Mouse (Mus musculus) ovary, postnatal 36 days (tissue): ENCODE results near the gene Cd40.
A peak's percentile ranks its signal among the peaks of the same experiment; 100 is the strongest.

ENCODE experiments used
- DNase-seq: peaks from one replicate; pipeline ENCODE4 v3.0.0; 2022; ENCODE audit warnings: low spot score, mixed read lengths

Cd40 gene

DNA sequence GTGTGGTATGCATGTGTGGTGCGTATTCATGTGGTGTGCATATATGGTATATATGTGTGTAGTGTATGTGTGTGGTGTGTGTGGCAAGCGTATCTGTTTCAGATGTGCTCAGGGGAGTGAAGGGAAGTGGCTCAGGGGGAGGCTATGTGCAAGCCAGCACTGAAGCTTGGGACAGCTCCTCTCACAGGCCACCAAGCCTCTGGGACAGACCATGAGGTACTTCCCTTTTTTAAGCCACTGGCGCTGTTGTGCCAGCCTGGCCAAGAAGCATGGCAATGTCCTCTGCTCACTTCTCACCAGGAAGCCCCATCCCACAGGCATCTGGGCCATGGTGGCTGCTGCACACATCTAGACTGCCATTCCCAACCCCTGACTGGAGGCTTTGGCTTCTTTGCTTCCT lies 47.5 kb downstream of the Cd40 start:
- no peak for DNase-seq

DNA sequence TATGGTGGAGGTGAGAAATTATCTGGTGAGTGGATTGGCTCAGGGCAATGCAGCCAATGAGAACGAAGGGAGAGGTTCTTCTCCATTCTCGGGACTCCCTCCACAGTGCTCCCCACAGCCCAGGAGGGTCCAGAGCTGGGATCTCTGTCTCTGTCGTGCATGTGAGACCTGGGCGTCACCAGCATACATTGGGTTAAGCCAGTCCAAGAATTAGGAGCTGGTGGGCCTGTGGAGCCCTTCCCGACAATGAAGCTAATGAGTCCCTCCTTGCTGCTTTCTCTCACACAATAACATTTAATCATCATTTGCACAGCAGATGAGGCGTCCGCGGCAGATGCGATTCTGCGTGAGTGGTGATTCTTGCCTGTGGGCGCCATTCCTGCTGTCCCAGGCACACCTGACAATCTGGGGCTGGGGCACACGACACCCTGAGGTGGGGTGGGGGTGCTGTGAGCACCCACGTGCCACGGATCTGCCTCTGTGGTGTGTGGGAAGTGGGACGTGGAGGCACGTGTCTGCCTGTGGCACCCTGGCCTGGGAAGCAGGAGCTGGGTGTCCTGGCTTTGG lies 50.2 kb downstream of the Cd40 start:
- no peak for DNase-seq

DNA sequence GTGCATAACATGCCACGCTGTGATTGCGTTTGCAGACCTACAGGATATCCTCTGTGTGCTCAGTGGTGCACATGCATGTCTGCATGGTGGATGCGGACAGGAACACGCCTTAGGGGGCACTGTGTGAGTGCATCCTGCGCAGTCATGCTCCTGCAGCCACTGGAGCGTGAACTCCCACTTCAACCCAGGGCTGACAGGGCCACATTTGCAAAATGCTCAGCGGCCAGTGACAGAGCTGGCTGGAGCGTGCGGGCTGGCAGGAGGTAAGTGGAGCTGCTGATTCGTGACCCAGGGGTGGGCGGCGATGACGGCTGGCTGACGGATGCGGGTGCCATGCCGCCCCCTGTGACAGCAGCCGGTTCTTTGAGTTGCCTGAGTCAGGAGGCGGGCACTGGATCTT lies 51.2 kb downstream of the Cd40 start:
- no peak for DNase-seq

DNA sequence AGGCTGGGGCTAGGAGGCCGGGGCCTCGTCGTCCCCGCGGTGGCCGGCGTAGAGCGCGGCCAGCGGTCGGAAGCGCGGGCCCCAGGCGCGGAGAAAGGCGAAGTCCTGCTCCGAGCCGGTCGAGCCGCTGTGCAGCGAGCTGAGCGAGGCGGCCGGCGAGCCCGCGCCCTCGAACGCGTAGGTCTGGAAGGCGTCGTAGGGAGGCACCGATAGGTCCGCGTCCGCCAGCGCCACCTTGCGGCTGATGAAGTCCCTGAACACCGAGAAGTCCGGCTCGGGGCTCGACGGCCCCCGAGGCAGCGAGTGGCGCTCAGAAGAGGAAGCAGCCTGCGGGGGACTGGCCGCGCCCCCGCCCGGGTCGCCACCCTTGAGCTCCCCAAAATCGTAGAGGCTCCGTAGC lies 56.7 kb downstream of the Cd40 start:
- peak; percentile 82 for DNase-seq

DNA sequence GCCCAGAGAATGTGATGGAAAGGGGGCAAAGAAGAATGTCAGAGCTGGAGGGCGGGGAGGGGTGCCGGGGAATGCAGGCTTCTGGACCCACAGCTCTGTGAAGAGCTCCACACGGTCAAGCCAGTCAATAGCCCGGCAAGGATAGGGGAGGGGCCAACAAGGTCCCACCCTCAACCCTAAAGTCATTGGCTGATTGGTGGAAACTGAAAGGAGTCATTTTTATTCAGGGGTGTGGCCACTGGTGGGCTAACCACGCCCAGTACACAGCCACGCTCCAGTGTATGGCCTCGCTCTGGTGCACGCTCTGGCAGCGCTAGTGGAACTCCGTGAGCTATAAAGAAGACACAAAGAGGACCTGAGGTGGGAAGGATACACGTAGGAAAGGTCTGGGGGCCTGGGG lies 58.3 kb downstream of the Cd40 start:
- no peak for DNase-seq

DNA sequence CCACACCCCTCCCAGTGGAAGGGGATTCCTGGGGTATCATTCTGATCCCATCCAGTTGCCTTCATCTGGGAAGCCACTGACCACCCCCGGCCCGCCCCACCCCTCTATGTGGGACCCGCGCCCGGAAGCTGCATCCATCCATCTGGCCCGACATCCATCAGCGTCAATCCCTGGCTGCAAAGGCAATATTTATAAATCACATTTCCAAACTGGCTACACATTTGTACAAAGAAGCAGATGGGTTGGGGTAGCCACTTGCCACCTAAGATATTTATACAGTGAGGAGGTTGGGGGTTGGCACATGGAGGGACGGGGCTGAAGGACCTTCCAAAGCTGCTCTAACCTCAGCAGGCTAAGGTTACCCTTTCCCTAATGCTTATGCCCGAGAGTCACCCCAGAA lies 65.3 kb downstream of the Cd40 start:
- no peak for DNase-seq

DNA sequence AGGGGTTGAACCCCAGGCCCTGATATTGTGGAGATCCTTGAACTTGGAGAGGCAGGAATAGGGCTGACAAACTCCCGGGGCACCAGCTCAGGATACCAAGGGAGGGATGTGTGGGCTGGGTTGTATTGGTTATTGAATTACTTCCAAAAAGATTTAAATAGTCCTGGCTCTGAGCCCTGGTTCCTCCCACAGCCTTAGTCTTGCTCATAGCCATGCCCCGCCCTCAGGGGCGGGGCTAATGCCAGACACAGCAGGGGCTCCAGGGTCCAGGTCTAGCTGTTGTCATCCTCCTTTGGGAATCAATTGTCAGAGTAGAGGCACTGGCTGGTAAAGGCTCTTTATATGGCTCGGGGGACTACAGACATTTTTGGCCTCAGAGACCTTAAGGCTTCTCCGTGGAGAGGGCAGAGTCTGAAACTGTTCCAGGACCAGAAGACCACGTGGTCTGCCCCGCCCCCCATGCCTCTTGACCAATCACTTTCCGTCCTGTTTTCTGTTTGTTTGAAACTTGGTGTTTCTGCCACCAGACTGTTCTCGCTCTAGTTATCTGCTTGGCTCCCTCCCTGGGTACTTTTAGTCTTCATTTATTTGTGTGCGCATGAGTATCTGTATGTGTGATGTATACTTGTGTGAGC lies 65.9 kb downstream of the Cd40 start:
- DNase-seq = no peak
